Mouse (Mus musculus) neural tube, embryonic 14.5 days (tissue): Measurements from ENCODE around the gene Vmo1. TPM values are rescaled to one million over a fixed set of nuclear protein-coding genes. Genes with fewer than 3 reads are reported as not detected.
"Not testable (repeated sequence)": the region's sequence is repeated elsewhere in the genome, so short reads cannot be mapped to it uniquely, and the experiment has no call there.

Experiments used
- ATAC-seq: fragments of 200-750 bp; cut with Nextera tagmentation; 2 replicates; pipeline ENCODE4 v1.8.0; 2017; ENCODE audit warnings: low read depth, mild to moderate bottlenecking, moderate TSS enrichment, moderate library complexity
- H3K27ac ChIP-seq: fragments of 300-500 bp; sonication (generic); 2 replicates; pipeline ENCODE4 v1.5.1; 2014; ENCODE audit warnings: low read depth, mild to moderate bottlenecking, control low read depth, low read length, moderate library complexity, mixed read lengths
- H3K27me3 ChIP-seq: fragments of 300-500 bp; sonication (generic); 2 replicates; pipeline ENCODE4 v1.6.1; 2014; ENCODE audit warnings: low read length; ENCODE audit not compliant: control insufficient read depth, insufficient read depth
- H3K36me3 ChIP-seq: fragments of 300-500 bp; sonication (generic); 2 replicates; pipeline ENCODE4 v1.6.1; 2014; ENCODE audit warnings: low read length, mixed read lengths; ENCODE audit not compliant: control insufficient read depth, insufficient read depth
- H3K4me1 ChIP-seq: fragments of 300-500 bp; sonication (generic); 2 replicates; pipeline ENCODE4 v1.6.1; 2014; ENCODE audit warnings: low read length; ENCODE audit not compliant: control insufficient read depth, insufficient read depth
- H3K4me2 ChIP-seq: fragments of 300-500 bp; sonication (generic); 2 replicates; pipeline ENCODE4 v1.6.1; 2014; ENCODE audit warnings: mild to moderate bottlenecking, low read depth, low read length, control low read depth
- H3K4me3 ChIP-seq: fragments of 300-500 bp; sonication (generic); 2 replicates; pipeline ENCODE4 v1.5.1; 2014; ENCODE audit warnings: low read depth, low read length, control low read depth, mixed read lengths
- H3K9ac ChIP-seq: fragments of 300-500 bp; sonication (generic); replicated peaks from 2 replicates; pipeline ENCODE4 v1.6.1; 2014; ENCODE audit warnings: low read depth, mild to moderate bottlenecking, control low read depth, low read length, mixed read lengths
- H3K9me3 ChIP-seq: fragments of 300-500 bp; sonication (generic); 2 replicates; pipeline ENCODE4 v1.6.1; 2016; ENCODE audit warnings: low read length; ENCODE audit not compliant: control insufficient read depth
- WGBS: fragments of 180-500 bp; shearing (Covaris S2); extraction: QIAGEN DNeasy Blood & Tissue Kit; methylation state at CpG from one replicate; pipeline ENCODE4 v1.1.7; 2014; 5-methylcytosine and 5-hydroxymethylcytosine counted together
- polyA plus RNA-seq: library from polyadenylated mRNA; unstranded; fragments of >200 nt; fragmentation: Nextera tagmentation; extraction: Ambion mirVana; gene quantifications from 2 replicates; pipeline ENCODE4 v1.2.1, GENCODE M21; 2014

The Vmo1 gene
- polyA plus RNA-seq, 1 experiment from 2014 or later: not detected

GRCm38 (mm10) chr11:70541415-70541814 lies 27.0 kb upstream of the Vmo1 start:
- Histone ChIP-seq H3K27me3 (peaks cover 6% of the 10 kb centered on the region; the same call in 1 of the 2 replicates), H3K36me3 (no peaks in the 10 kb centered on the region), H3K9me3 (no peaks in the 10 kb centered on the region), H3K4me3 (no peak overlapping the region), H3K9ac (no peak overlapping the region), H3K27ac (no peak overlapping the region), H3K4me1 (no peaks in the 10 kb centered on the region), H3K4me2 (0 out of 2 replicates have a peak overlapping the region, but pooled peaks have one; percentile 70)
- ATAC-seq: no peak
- WGBS: 67% methylated on average over 5 of the region's 5 CpGs

GRCm38 (mm10) chr11:70540928-70541327 lies 26.5 kb upstream of the Vmo1 start:
- no peak overlapping the region for H3K27ac ChIP-seq
- H3K27me3 ChIP-seq: peaks cover 6% of the 10 kb centered on the region; the same call in 1 of the 2 replicates
- WGBS: 87% methylated on average over 7 of the region's 7 CpGs

GRCm38 (mm10) chr11:70539877-70540587 lies 25.6 kb upstream of the Vmo1 start, which contains the start of gene Pld2:
Pld2 (plus strand) TSS chr11:70540064.
- ATAC-seq: peak; percentile 90
- Histone ChIP-seq H3K9ac (peak within 1 kb of the TSS; percentile 62), H3K27ac (no peak within 1 kb of the TSS), H3K36me3 (no peaks in the 10 kb centered on the region), H3K4me2 (peak within 1 kb of the TSS; percentile 70), H3K9me3 (no peaks in the 10 kb centered on the region), H3K4me1 (no peaks in the 10 kb centered on the region), H3K4me3 (peak within 1 kb of the TSS; percentile 53), H3K27me3 (peaks cover 6% of the 10 kb centered on the region; the same call in 1 of the 2 replicates)
- under 1% methylated on average over 58 of the region's 65 CpGs for WGBS

More at GRCm38 (mm10) chr11:70540928-70541327, 26.5 kb upstream of the Vmo1 start:
- Histone ChIP-seq H3K9ac (no peak overlapping the region), H3K36me3 (no peaks in the 10 kb centered on the region), H3K4me1 (no peaks in the 10 kb centered on the region), H3K9me3 (no peaks in the 10 kb centered on the region), H3K4me2 (peak overlapping the region; percentile 70), H3K4me3 (peak overlapping the region; percentile 53)
- no peak for ATAC-seq

- ATAC-seq: no peak; the same call in 1 of the 2 replicates
- Histone ChIP-seq H3K27me3 (peaks cover 6% of the 10 kb centered on the region; the same call in 1 of the 2 replicates), H3K27ac (no peak overlapping the region), H3K9ac (0 out of 2 replicates have a peak overlapping the region, but pooled peaks have one; percentile 11), H3K4me2 (peak overlapping the region; percentile 70), H3K4me1 (no peaks in the 10 kb centered on the region), H3K36me3 (no peaks in the 10 kb centered on the region), H3K4me3 (peak overlapping the region; percentile 53), H3K9me3 (no peaks in the 10 kb centered on the region)
- 19% methylated on average over 9 of the region's 9 CpGs for WGBS
These were observed 25.0 kb upstream of the Vmo1 start for GRCm38 (mm10) chr11:70539423-70539822.

- Histone ChIP-seq H3K27ac (no peak within 1 kb of the TSS), H3K27me3 (no peaks in the 10 kb centered on the region), H3K9ac (no peak within 1 kb of the TSS), H3K4me1 (no peaks in the 10 kb centered on the region), H3K4me2 (no peak within 1 kb of the TSS), H3K36me3 (peaks cover 6% of the 10 kb centered on the region), H3K4me3 (no peak within 1 kb of the TSS), H3K9me3 (no peaks in the 10 kb centered on the region)
- WGBS: 89% methylated on average over 6 of the region's 6 CpGs
- ATAC-seq: no peak
These were observed 18.4 kb upstream of the Vmo1 start, which contains the start of gene Gm40193 for GRCm38 (mm10) chr11:70532839-70533238. Gm40193 (minus strand) TSS chr11:70532939.

DNA sequence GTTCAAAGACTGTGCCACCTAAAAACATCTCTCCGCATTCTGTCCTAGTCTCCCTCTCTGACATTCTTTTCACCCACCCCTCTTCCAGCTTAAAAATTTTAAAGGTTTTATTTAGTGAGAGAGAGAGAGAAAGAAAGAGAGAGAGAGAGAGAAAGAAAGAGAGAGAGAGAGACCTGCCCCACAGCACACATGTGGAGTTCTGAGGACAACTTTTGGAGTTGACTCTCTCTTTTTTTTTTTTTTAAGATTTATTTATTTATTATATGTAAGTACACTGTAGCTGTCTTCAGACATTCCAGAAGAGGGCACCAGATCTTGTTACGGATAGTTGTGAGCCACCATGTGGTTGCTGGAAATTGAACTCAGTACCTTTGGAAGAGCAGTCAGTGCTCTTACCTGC lies 16.6 kb upstream of the Vmo1 start:
- not testable (repeated sequence) for H3K27me3 ChIP-seq

DNA sequence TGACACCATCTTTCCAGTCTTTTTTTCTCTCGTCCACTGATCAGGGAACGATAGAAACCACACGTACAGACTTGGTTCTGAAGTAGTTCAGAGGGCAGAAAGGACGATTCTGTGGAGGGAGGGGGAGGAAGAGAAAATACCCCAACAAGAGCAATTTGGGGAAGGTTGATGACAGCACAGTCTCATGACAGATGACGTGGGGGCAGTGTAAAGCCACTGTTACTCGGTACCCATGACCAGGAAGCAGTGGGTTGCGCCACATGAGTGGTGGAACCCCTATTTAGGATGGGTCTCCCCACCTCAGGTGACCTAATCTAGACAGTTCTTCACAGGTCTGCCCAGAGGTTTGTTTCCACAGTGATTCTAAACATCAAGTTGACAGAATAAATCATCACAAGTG lies 14.2 kb upstream of the Vmo1 start:
- 87% methylated on average over 7 of the region's 7 CpGs for WGBS
- H3K9ac ChIP-seq: no peak overlapping the region
- H3K9me3 ChIP-seq: no peaks in the 10 kb centered on the region
- no peak overlapping the region for H3K4me3 ChIP-seq
- no peaks in the 10 kb centered on the region for H3K27me3 ChIP-seq
- H3K4me2 ChIP-seq: no peak overlapping the region
- H3K36me3 ChIP-seq: peaks cover 19% of the 10 kb centered on the region
- H3K4me1 ChIP-seq: peaks cover 8% of the 10 kb centered on the region
- no peak overlapping the region for H3K27ac ChIP-seq
- no peak for ATAC-seq

More for the DNA sequence above, 16.6 kb upstream of the Vmo1 start:
- not testable (repeated sequence) for H3K9ac ChIP-seq, H3K9me3 ChIP-seq, ATAC-seq, H3K4me3 ChIP-seq, H3K4me2 ChIP-seq, H3K4me1 ChIP-seq, H3K27ac ChIP-seq
- 95% methylated on average over 2 of the region's 2 CpGs for WGBS
- peaks cover 19% of the 10 kb centered on the region for H3K36me3 ChIP-seq

DNA sequence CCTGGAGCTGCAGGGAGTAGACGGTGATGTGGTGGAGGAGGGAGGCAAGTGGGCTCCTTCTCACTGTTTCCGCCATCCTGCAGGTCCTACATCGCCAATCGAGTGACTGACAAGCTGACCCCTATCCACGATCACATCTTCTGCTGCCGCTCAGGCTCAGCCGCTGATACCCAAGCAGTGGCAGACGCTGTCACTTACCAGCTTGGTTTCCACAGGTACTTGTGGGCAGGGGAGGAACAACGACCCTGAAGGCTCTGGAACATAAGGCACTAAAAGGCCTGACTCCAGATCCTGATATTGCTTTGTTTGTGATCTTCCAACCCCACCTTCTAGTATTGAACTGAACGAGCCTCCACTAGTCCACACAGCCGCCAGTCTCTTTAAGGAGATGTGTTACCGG lies 11.8 kb upstream of the Vmo1 start:
- 85% methylated on average over 12 of the region's 12 CpGs for WGBS
- peaks cover 8% of the 10 kb centered on the region for H3K4me1 ChIP-seq
- H3K4me2 ChIP-seq: peak overlapping the region; percentile 75
- no peak for ATAC-seq
- H3K27ac ChIP-seq: no peak overlapping the region
- H3K9ac ChIP-seq: no peak overlapping the region
- H3K4me3 ChIP-seq: peak overlapping the region; percentile 58
- H3K36me3 ChIP-seq: peaks cover 19% of the 10 kb centered on the region
- H3K27me3 ChIP-seq: no peaks in the 10 kb centered on the region
- H3K9me3 ChIP-seq: no peaks in the 10 kb centered on the region

DNA sequence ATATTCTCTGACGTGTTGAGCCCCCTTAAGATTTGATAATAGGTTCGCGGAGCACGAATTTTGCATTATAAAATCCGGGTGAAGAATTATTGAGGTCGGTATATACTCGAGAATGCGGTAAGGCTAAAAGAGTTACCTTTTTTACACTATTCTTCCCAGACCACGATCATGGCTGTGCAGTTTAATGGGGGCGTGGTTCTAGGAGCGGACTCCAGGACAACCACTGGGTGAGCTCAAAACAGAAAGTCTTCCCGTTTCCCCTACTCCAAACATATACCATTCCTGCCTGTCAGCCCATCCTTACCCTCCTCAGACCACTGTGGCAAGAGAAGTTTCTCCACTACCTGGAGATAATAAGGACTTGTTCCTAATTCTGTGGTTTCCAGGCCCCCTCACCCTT lies 11.3 kb upstream of the Vmo1 start:
- peak overlapping the region; percentile 59 for H3K9ac ChIP-seq

More for the DNA sequence above, 11.3 kb upstream of the Vmo1 start:
- H3K27ac ChIP-seq: 0 out of 2 replicates have a peak overlapping the region, but pooled peaks have one; percentile 57
- H3K4me3 ChIP-seq: peak overlapping the region; percentile 58
- H3K36me3 ChIP-seq: peaks cover 19% of the 10 kb centered on the region
- H3K4me1 ChIP-seq: peaks cover 8% of the 10 kb centered on the region
- H3K4me2 ChIP-seq: peak overlapping the region; percentile 75
- no peaks in the 10 kb centered on the region for H3K9me3 ChIP-seq
- no peaks in the 10 kb centered on the region for H3K27me3 ChIP-seq
- peak; percentile 49; the same call in 1 of the 2 replicates for ATAC-seq
- 3% methylated on average over 12 of the region's 12 CpGs for WGBS
